Mouse (Mus musculus) megakaryocyte, embryonic 14.5 days (primary cell): ENCODE data around the gene Dclk1.

ENCODE experiments used
- FLI1 ChIP-seq: IDR thresholded peaks from 2 replicates; pipeline ENCODE4 v1.6.1; 2012; ENCODE audit warnings: low read length, inconsistent platforms, mixed read lengths
- GATA1 ChIP-seq: IDR thresholded peaks from 3 replicates; pipeline ENCODE4 v1.6.1; 2012; ENCODE audit warnings: mixed read lengths, low read length, inconsistent platforms, borderline replicate concordance

GRCm38 (mm10) chr3:55434276-55434675 is 192.1 kb downstream of the Dclk1 start:
- TF ChIP-seq GATA1, result no peak
- TF ChIP-seq FLI1, result no peak
